Mouse (Mus musculus) stomach, embryonic 14.5 days (tissue): ENCODE data around the gene Gm11756. TPM values are rescaled to one million over a fixed set of nuclear protein-coding genes. Genes with fewer than 3 reads are reported as not detected.
"Not testable (repeated sequence)": the region's sequence is repeated elsewhere in the genome, so short reads cannot be mapped to it uniquely, and the experiment has no call there.

Experiments used
- ATAC-seq: fragments of 200-750 bp; cut with Nextera tagmentation; 2 replicates; pipeline ENCODE4 v1.8.0; 2017; ENCODE audit warnings: low read depth, moderate TSS enrichment; ENCODE audit not compliant: insufficient number of reproducible peaks, insufficient read depth, low FRiP score
- H3K27ac ChIP-seq: fragments of 300-500 bp; sonication (generic); 2 replicates; pipeline ENCODE4 v1.5.1; 2014; ENCODE audit warnings: mild to moderate bottlenecking, low read length, moderate library complexity, mixed read lengths
- H3K27me3 ChIP-seq: fragments of 300-500 bp; sonication (generic); 2 replicates; pipeline ENCODE4 v1.6.1; 2014; ENCODE audit warnings: low read length, control low read depth, mixed read lengths; ENCODE audit not compliant: control insufficient read depth, insufficient read depth
- H3K36me3 ChIP-seq: fragments of 300-500 bp; sonication (generic); 2 replicates; pipeline ENCODE4 v1.6.1; 2014; ENCODE audit warnings: mild to moderate bottlenecking, control low read depth, low read length, moderate library complexity, mixed read lengths; ENCODE audit not compliant: control insufficient read depth, insufficient read depth
- H3K4me1 ChIP-seq: fragments of 300-500 bp; sonication (generic); 2 replicates; pipeline ENCODE4 v1.6.1; 2014; ENCODE audit warnings: low read length, control low read depth, mixed read lengths; ENCODE audit not compliant: control insufficient read depth, insufficient read depth
- H3K4me2 ChIP-seq: fragments of 300-500 bp; sonication (generic); replicated peaks from 2 replicates; pipeline ENCODE4 v1.6.1; 2014; ENCODE audit warnings: low read depth, low read length, control low read depth
- H3K4me3 ChIP-seq: fragments of 300-500 bp; sonication (generic); 2 replicates; pipeline ENCODE4 v1.5.1; 2014; ENCODE audit warnings: low read depth, low read length, control low read depth
- H3K9ac ChIP-seq: fragments of 300-500 bp; sonication (generic); replicated peaks from 2 replicates; pipeline ENCODE4 v1.6.1; 2014; ENCODE audit warnings: low read depth, mild to moderate bottlenecking, control low read depth, low read length, moderate library complexity, mixed read lengths
- H3K9me3 ChIP-seq: fragments of 300-500 bp; sonication (generic); 2 replicates; pipeline ENCODE4 v1.6.1; 2016; ENCODE audit warnings: low read depth, low read length, control low read depth; ENCODE audit not compliant: control insufficient read depth
- WGBS: fragments of 180-500 bp; shearing (Covaris S2); extraction: QIAGEN DNeasy Blood & Tissue Kit; methylation state at CpG from one replicate; pipeline ENCODE4 v1.1.7; 2014; 5-methylcytosine and 5-hydroxymethylcytosine counted together
- polyA plus RNA-seq: library from polyadenylated mRNA; unstranded; fragments of >200 nt; fragmentation: Nextera tagmentation; extraction: Ambion mirVana; gene quantifications from 2 replicates; pipeline ENCODE4 v1.2.1, GENCODE M21; 2014

The Gm11756 gene
- polyA plus RNA-seq, result not detected in 2 replicates

DNA sequence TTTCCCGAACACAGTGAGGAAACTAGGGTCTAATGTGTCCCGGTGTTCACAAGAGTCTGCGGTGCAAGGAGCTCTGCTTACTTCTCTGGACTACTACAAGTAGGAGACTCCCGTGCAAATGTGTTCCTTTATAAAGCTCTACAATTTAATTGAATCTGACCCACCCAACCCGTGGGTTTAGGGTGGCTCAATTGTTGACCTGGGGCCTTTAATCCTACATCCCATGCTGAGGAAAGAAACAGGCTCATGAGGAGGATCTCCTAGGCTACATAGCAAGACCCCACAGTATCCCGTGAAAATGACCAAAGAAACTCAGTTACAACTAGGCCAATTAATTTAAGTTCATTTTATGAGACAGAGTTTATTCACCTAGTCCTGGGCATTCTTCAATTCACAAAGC, at the start of gene Gm11756:
TSS of gene Gm11756 (minus strand) at position 101 of the 400 bp plus-strand sequence.
- not testable (repeated sequence) for H3K36me3 ChIP-seq, H3K27me3 ChIP-seq, H3K9me3 ChIP-seq, H3K4me1 ChIP-seq, H3K27ac ChIP-seq, H3K4me3 ChIP-seq, ATAC-seq, H3K4me2 ChIP-seq, H3K9ac ChIP-seq
- WGBS, result 81% methylated on average over 6 of the region's 6 CpGs

- H3K4me2 ChIP-seq, result no peak within 1 kb of the TSS
- H3K4me3 ChIP-seq, result no peak within 1 kb of the TSS
- no peak within 1 kb of the TSS for H3K9ac ChIP-seq
- H3K27ac ChIP-seq, result no peak within 1 kb of the TSS
- no peaks in the 10 kb centered on the region for H3K36me3 ChIP-seq
- H3K4me1 ChIP-seq, result no peaks in the 10 kb centered on the region
- H3K27me3 ChIP-seq, result no peaks in the 10 kb centered on the region
- WGBS, result 76% methylated on average over 8 of the region's 8 CpGs
- no peak for ATAC-seq
- no peaks in the 10 kb centered on the region for H3K9me3 ChIP-seq
Observed at GRCm38 (mm10) chr4:73950375-73950896, 29.9 kb upstream of the Gm11756 start, which contains the start of gene 2310002L09Rik. TSS of gene 2310002L09Rik (minus strand) at chr4:73950846.

DNA sequence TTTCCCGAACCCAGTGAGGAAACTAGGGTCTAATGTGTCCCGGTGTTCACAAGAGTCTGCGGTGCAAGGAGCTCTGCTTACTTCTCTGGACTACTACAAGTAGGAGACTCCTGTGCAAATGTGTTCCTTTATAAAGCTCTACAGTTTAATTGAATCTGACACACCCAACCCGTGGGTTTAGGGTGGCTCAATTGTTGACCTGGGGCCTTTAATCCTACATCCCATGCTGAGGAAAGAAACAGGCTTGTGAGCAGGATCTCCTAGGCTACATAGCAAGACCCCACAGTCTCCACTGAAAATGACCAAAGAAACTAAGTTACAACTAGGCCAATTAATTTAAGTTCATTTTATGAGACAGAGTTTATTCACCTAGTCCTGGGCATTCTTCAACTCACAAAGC, 14.7 kb downstream of the Gm11756 start, which contains the start of gene Gm13871:
TSS of gene Gm13871 (minus strand) at position 101 of the 400 bp plus-strand sequence.
- H3K36me3 ChIP-seq, H3K4me3 ChIP-seq, H3K27ac ChIP-seq, H3K9me3 ChIP-seq, ATAC-seq, H3K27me3 ChIP-seq, H3K4me2 ChIP-seq, H3K4me1 ChIP-seq, H3K9ac ChIP-seq: not testable (repeated sequence)
- WGBS, result no CpG with 5 or more reads among the region's 4 CpGs

DNA sequence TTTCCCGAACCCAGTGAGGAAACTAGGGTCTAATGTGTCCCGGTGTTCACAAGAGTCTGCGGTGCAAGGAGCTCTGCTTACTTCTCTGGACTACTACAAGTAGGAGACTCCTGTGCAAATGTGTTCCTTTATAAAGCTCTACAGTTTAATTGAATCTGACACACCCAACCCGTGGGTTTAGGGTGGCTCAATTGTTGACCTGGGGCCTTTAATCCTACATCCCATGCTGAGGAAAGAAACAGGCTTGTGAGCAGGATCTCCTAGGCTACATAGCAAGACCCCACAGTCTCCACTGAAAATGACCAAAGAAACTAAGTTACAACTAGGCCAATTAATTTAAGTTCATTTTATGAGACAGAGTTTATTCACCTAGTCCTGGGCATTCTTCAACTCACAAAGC, 29.5 kb downstream of the Gm11756 start, which contains the start of gene Gm11757:
TSS of gene Gm11757 (minus strand) at position 101 of the 400 bp plus-strand sequence.
- not testable (repeated sequence) for H3K4me1 ChIP-seq, H3K4me2 ChIP-seq, H3K27ac ChIP-seq, H3K36me3 ChIP-seq, ATAC-seq, H3K9ac ChIP-seq, H3K9me3 ChIP-seq, H3K4me3 ChIP-seq, H3K27me3 ChIP-seq
- WGBS, result no CpG with 5 or more reads among the region's 4 CpGs

- H3K4me3 ChIP-seq, result not testable (repeated sequence)
- WGBS, result no CpG with 5 or more reads among the region's 4 CpGs
Observed at GRCm38 (mm10) chr4:73876166-73876565, 44.4 kb downstream of the Gm11756 start, which contains the start of gene Gm11758. TSS of gene Gm11758 (minus strand) at chr4:73876266.

More at GRCm38 (mm10) chr4:73876166-73876565, 44.4 kb downstream of the Gm11756 start, which contains the start of gene Gm11758:
- H3K9ac ChIP-seq, H3K27me3 ChIP-seq, H3K27ac ChIP-seq, H3K4me2 ChIP-seq, ATAC-seq, H3K4me1 ChIP-seq, H3K36me3 ChIP-seq, H3K9me3 ChIP-seq: not testable (repeated sequence)

Other genes with a start within 250 kb of the Gm11756 start
- not detected in 2 replicates for gene Gm428, start 237.2 kb downstream of the Gm11756 start, polyA plus RNA-seq
- 11.3 and 11.8 TPM in 2 replicates for gene Rasef, start 129.8 kb downstream of the Gm11756 start, polyA plus RNA-seq
- gene Gm11758, start 44.5 kb downstream of the Gm11756 start, polyA plus RNA-seq, result not detected in 2 replicates
- gene Gm11757, start 29.6 kb downstream of the Gm11756 start, polyA plus RNA-seq, result not detected in 2 replicates
- gene Gm13871, start 14.8 kb downstream of the Gm11756 start, polyA plus RNA-seq, result not detected in 2 replicates
- not detected in 2 replicates for gene 2310002L09Rik, start 30.1 kb upstream of the Gm11756 start, polyA plus RNA-seq
- gene Frmd3, start 92.7 kb upstream of the Gm11756 start, polyA plus RNA-seq, result 1.2 and 1.4 TPM in 2 replicates